Mouse (Mus musculus): ENCODE measurements around the gene Arhgef16.
A peak's percentile ranks its signal among the peaks of the same experiment; 100 is the strongest.

- 0 out of 2 replicates have a peak, but pooled peaks have one; percentile 58 for TF ChIP-seq ZC3H11A (IDR thresholded peaks at IDR 0.05; ENCODE audit: borderline replicate concordance, low read depth, low read length)
- TF ChIP-seq MAFK (IDR thresholded peaks at IDR 0.05; ENCODE audit: insufficient read depth, low read depth, low read length) = no peak
- no peak for TF ChIP-seq HCFC1 (IDR thresholded peaks at IDR 0.05; ENCODE audit: borderline replicate concordance, insufficient read depth, low read length)
Measured at GRCm38 (mm10) chr4:154301466-154301881, at the start of gene Arhgef16.
